Mouse (Mus musculus) layer of hippocampus, postnatal 36 days (tissue): ENCODE data around the gene Samd4b. TPM values are rescaled to one million over a fixed set of nuclear protein-coding genes. Genes with fewer than 3 reads are reported as not detected.
"Not testable (repeated sequence)": the region's sequence is repeated elsewhere in the genome, so short reads cannot be mapped to it uniquely, and the experiment has no call there.

Experiments
- DNase-seq, 2 experiments: peaks; one replicate each; pipeline ENCODE4 v3.0.0; 2022
- total RNA-seq, 2 experiments: library from RNA; stranded (reverse); gene quantifications; 2 replicates each; pipeline ENCODE4 v1.2.3; 2021

Samd4b gene
- total RNA-seq, 2 experiments from 2014 or later: 66.4 to 79.4 TPM

- DNase-seq: peak in 1 of 2 experiments; percentile 1
Measured at GRCm38 (mm10) chr7:28561967-28562366, 36.0 kb downstream of the Samd4b start.

GRCm38 (mm10) chr7:28560856-28561255 lies 37.1 kb downstream of the Samd4b start:
- DNase-seq: peak in 1 of 2 experiments; percentile 6

GRCm38 (mm10) chr7:28558486-28558885 lies 39.5 kb downstream of the Samd4b start:
- DNase-seq: peak in 1 of 2 experiments; percentile 8

GRCm38 (mm10) chr7:28557708-28558107 lies 40.2 kb downstream of the Samd4b start:
- DNase-seq: no peak

GRCm38 (mm10) chr7:28557069-28557468 lies 40.9 kb downstream of the Samd4b start:
- no peak for DNase-seq

- DNase-seq: no peak
Measured at GRCm38 (mm10) chr7:28555939-28556535, 41.9 kb downstream of the Samd4b start.

GRCm38 (mm10) chr7:28553076-28553475 lies 44.9 kb downstream of the Samd4b start:
- no peak for DNase-seq

GRCm38 (mm10) chr7:28547628-28548027 lies 50.3 kb downstream of the Samd4b start:
- no peak for DNase-seq

- no peak for DNase-seq
Measured at GRCm38 (mm10) chr7:28547154-28547553, 50.8 kb downstream of the Samd4b start, which contains the start of gene Nccrp1. Nccrp1 (minus strand) TSS chr7:28547254.

- no peak for DNase-seq
Measured at GRCm38 (mm10) chr7:28546649-28547048, 51.3 kb downstream of the Samd4b start.

GRCm38 (mm10) chr7:28545891-28546210 lies 52.1 kb downstream of the Samd4b start:
- no peak for DNase-seq

GRCm38 (mm10) chr7:28545048-28545890 lies 52.7 kb downstream of the Samd4b start:
- no peak for DNase-seq

- DNase-seq: no peak
Measured at GRCm38 (mm10) chr7:28544051-28544601, 53.8 kb downstream of the Samd4b start.

GRCm38 (mm10) chr7:28540526-28540925 lies 57.4 kb downstream of the Samd4b start, which contains the start of gene Sycn:
Sycn (plus strand) TSS chr7:28540885.
- DNase-seq: no peak

- not testable (repeated sequence) for DNase-seq
Measured at GRCm38 (mm10) chr7:28538886-28539285, 59.1 kb downstream of the Samd4b start.

- no peak for DNase-seq
Measured at GRCm38 (mm10) chr7:28532005-28532404, 65.9 kb downstream of the Samd4b start.

GRCm38 (mm10) chr7:28527922-28528719 lies 69.8 kb downstream of the Samd4b start:
- DNase-seq: peak; percentile 50 to 57

- not testable (repeated sequence) for DNase-seq
Measured at GRCm38 (mm10) chr7:28522536-28522935, 75.4 kb downstream of the Samd4b start, which contains the start of gene Ifnl3. Ifnl3 (plus strand) TSS chr7:28522836.

GRCm38 (mm10) chr7:28511441-28511840 lies 86.5 kb downstream of the Samd4b start:
- DNase-seq: no peak

- DNase-seq: not testable (repeated sequence)
Measured at GRCm38 (mm10) chr7:28510405-28510974, 87.5 kb downstream of the Samd4b start, which contains the start of gene Ifnl2. Ifnl2 (minus strand) TSS chr7:28510455.

- not testable (repeated sequence) for DNase-seq
Measured at GRCm38 (mm10) chr7:28509121-28509520, 88.8 kb downstream of the Samd4b start.

- DNase-seq: no peak
Measured at GRCm38 (mm10) chr7:28505585-28505984, 92.4 kb downstream of the Samd4b start.
